Mouse (Mus musculus): ENCODE measurements at regions not wholly inside any gene's neighbourhood (a gene's known extent, or its start where the extent isn't known, plus 50 kb on each side); places are given as distances from the start of the nearest gene placed in this dataset.

GRCm38 (mm10) chr6:51251432-51251831 is 181.0 kb upstream of the Nfe2l3 start:
- DNase-seq: no peak

GRCm38 (mm10) chr6:51252721-51253120 is 179.7 kb upstream of the Nfe2l3 start:
- DNase-seq: no peak

GRCm38 (mm10) chr6:51256631-51257030 is 175.8 kb upstream of the Nfe2l3 start:
- no peak for DNase-seq

- DNase-seq: no peak
Observed at GRCm38 (mm10) chr6:51257524-51257923, 174.9 kb upstream of the Nfe2l3 start.

GRCm38 (mm10) chr6:51258304-51258703 is 174.2 kb upstream of the Nfe2l3 start:
- no peak for DNase-seq

GRCm38 (mm10) chr6:51263595-51263994 is 168.9 kb upstream of the Nfe2l3 start:
- no peak for DNase-seq

GRCm38 (mm10) chr6:51265329-51265728 is 167.1 kb upstream of the Nfe2l3 start:
- DNase-seq: no peak

- DNase-seq: no peak
Observed at GRCm38 (mm10) chr6:51266721-51267120, 165.7 kb upstream of the Nfe2l3 start.

GRCm38 (mm10) chr6:51267888-51268287 is 164.6 kb upstream of the Nfe2l3 start:
- DNase-seq: no peak

- no peak for DNase-seq
Observed at GRCm38 (mm10) chr6:51268931-51269330, 163.5 kb upstream of the Nfe2l3 start.

GRCm38 (mm10) chr6:51269617-51270016 is 162.9 kb upstream of the Nfe2l3 start:
- DNase-seq: no peak

- DNase-seq: peak; percentile 91
Observed at GRCm38 (mm10) chr6:51270216-51271127, 162.0 kb upstream of the Nfe2l3 start.

- DNase-seq: no peak
Observed at GRCm38 (mm10) chr6:51271128-51271480, 161.4 kb upstream of the Nfe2l3 start.

- peak; percentile 17 for DNase-seq
Observed at GRCm38 (mm10) chr6:51272136-51272736, 160.2 kb upstream of the Nfe2l3 start.

GRCm38 (mm10) chr6:51279491-51279890 is 153.0 kb upstream of the Nfe2l3 start:
- DNase-seq: no peak

- DNase-seq: no peak
Observed at GRCm38 (mm10) chr6:51280231-51280630, 152.2 kb upstream of the Nfe2l3 start.

- no peak for DNase-seq
Observed at GRCm38 (mm10) chr6:51283916-51284706, 148.4 kb upstream of the Nfe2l3 start.

GRCm38 (mm10) chr6:51284881-51285280 is 147.6 kb upstream of the Nfe2l3 start:
- no peak for DNase-seq

- no peak for DNase-seq
Observed at GRCm38 (mm10) chr6:51286836-51287235, 145.6 kb upstream of the Nfe2l3 start.

GRCm38 (mm10) chr6:51287383-51287782 is 145.1 kb upstream of the Nfe2l3 start:
- no peak for DNase-seq

GRCm38 (mm10) chr6:51287807-51288206 is 144.7 kb upstream of the Nfe2l3 start:
- no peak for DNase-seq

- no peak for DNase-seq
Observed at GRCm38 (mm10) chr6:51288306-51289066, 144.0 kb upstream of the Nfe2l3 start.

Measured in lung, postnatal 36 days (tissue).